Mouse (Mus musculus) megakaryocyte, embryonic 14.5 days (primary cell): ENCODE measurements around the gene Mamld1. TPM values are rescaled to one million over a fixed set of nuclear protein-coding genes. Genes with fewer than 3 reads are reported as not detected.

Experiments used
- H3K27me3 ChIP-seq: replicated peaks from 2 replicates; pipeline ENCODE3; 2012; ENCODE audit warnings: inconsistent platforms
- H3K36me3 ChIP-seq: replicated peaks from 2 replicates; pipeline ENCODE3; 2012; ENCODE audit warnings: low read length, inconsistent platforms, mixed read lengths
- H3K4me1 ChIP-seq: 2 replicates; pipeline ENCODE4 v1.6.1; 2012; ENCODE audit warnings: inconsistent platforms
- H3K4me3 ChIP-seq: replicated peaks from 2 replicates; pipeline ENCODE3; 2012; ENCODE audit warnings: moderate library complexity, mild to moderate bottlenecking, inconsistent platforms
- H3K9me3 ChIP-seq: 2 replicates; pipeline ENCODE4 v1.6.1; 2012; ENCODE audit warnings: inconsistent platforms
- FLI1 ChIP-seq: IDR thresholded peaks from 2 replicates; pipeline ENCODE4 v1.6.1; 2012; ENCODE audit warnings: low read length, inconsistent platforms, mixed read lengths
- GATA1 ChIP-seq: IDR thresholded peaks from 3 replicates; pipeline ENCODE4 v1.6.1; 2012; ENCODE audit warnings: mixed read lengths, low read length, inconsistent platforms, borderline replicate concordance
- polyA plus RNA-seq: library from polyadenylated mRNA; stranded (reverse); fragments of >175 nt; gene quantifications from 2 replicates; pipeline ENCODE4 v1.2.3, GENCODE M21; 2012; ENCODE audit warnings: low replicate concordance; ENCODE audit not compliant: insufficient read depth

The Mamld1 gene
- polyA plus RNA-seq, 1 experiment, result not detected

DNA sequence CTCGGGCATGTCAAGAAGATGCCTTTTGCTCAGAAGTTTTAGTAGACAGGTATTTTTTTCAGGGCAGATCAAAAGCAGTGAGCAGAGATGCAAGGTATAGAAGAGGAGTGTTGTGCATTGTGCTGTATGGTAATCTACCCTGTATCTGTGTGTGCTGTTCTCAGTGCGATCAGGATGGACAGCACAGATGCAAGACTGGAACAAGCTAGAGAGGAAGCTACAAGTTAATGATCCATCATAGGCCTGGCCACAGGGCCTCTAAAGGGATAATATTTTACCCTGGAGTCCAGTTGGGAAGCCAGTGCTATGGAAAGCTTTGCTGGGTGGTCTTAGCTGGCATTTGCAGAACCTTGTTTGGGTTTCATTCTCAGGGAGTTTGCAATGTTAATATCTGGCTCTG, 6.9 kb downstream of the Mamld1 start:
- TF ChIP-seq FLI1 (no peak), GATA1 (no peak)
- no peak overlapping the region for H3K4me3 ChIP-seq

DNA sequence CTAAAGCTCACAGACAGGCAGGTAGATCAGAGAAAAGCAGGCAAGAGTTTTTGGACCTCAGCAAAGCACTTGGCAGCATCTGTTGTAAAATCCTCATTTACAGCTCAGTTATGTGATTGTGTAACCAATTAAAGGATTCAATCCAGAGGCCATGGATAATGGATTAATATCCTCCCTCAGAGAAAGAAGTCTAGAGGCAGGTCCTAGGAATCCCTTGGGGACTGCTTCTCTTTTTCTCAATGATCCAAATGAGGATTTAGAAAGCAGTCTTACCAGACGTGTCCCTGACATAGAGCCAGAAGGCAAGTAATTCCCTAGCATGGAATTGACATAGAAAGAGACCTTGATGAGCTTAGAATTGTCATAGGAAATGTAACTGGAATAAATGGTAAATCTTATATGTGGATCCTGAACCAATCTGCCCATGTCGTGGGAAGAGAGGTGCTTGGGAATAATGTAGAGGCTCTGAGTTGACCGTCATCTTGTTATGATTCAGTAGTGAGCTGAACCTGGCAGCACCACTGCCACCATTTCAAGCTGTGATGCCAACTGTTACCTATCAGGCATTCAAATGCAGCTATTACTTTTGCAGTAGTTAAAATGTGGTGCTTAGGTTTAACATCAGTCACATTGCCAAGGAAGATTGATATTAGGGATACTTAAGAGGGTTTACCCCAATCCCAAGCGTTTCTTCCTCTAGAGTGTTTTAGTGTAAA, 35.2 kb downstream of the Mamld1 start:
- Histone ChIP-seq H3K36me3 (no peaks in the 10 kb centered on the region), H3K27me3 (peaks cover 17% of the 10 kb centered on the region), H3K4me1 (peaks cover 3% of the 10 kb centered on the region; the same call in 1 of the 2 replicates), H3K9me3 (no peaks in the 10 kb centered on the region), H3K4me3 (no peak overlapping the region)
- TF ChIP-seq FLI1 (no peak), GATA1 (no peak)

More for the DNA sequence above, 6.9 kb downstream of the Mamld1 start:
- H3K9me3 ChIP-seq, result no peaks in the 10 kb centered on the region
- H3K36me3 ChIP-seq, result no peaks in the 10 kb centered on the region
- H3K27me3 ChIP-seq, result peaks cover 30% of the 10 kb centered on the region
- H3K4me1 ChIP-seq, result peaks cover 9% of the 10 kb centered on the region

DNA sequence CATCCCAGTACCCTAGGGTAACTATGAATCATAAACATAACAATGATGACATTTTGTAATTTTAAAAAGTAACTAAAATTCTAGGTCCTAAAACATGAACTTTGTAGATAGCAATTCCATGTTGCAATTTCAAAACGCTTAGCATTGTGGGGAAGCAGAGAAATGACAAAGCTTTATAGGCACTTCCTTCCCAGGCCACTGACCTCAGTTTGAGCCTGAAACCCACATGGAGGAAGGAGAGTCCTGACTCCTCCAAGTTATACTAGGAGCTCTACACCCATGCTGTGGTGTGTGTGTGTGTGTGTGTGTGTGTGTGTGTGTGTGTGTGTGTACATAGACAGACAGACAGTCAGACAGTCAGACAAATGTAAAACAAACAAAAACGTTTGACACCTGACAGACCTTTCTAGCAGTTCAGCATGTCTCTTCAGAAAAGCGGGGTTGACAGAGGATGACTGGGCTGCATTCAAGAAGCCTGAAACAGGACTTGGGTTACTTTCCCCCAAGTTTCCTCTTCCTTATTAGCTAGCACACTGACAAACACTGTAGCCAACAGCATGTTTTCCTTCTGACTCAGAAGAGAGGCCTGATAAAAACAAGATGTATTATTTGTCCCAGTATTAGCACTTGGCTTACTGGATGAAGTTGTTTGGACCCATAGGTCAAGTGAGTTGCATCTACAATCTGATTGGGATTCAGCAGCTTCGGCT, 37.5 kb downstream of the Mamld1 start:
- H3K4me3 ChIP-seq, result no peak overlapping the region
- no peaks in the 10 kb centered on the region for H3K36me3 ChIP-seq
- H3K4me1 ChIP-seq, result peaks cover 3% of the 10 kb centered on the region; the same call in 1 of the 2 replicates
- TF ChIP-seq FLI1 (no peak), GATA1 (no peak)
- no peaks in the 10 kb centered on the region for H3K9me3 ChIP-seq
- H3K27me3 ChIP-seq, result peaks cover 19% of the 10 kb centered on the region

DNA sequence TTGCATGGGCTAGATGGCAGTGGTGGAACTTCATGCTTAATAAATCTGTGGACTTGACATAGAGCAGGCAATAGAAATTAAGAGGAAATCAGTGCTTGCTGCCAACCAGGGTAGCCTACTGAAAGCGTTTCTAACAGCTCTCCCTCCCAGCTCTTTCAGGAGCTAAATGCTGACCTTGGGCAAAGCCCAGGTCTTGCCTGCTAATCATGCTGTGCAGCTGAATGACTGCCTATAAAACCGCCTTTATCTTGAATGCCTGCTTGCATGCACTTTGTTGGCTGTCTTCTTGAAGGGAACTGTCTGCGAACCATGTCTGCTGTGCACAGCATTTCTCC, 38.0 kb downstream of the Mamld1 start:
- TF ChIP-seq FLI1 (no peak), GATA1 (no peak)
- H3K36me3 ChIP-seq, result no peaks in the 10 kb centered on the region
- no peak overlapping the region for H3K4me3 ChIP-seq
- H3K4me1 ChIP-seq, result peaks cover 3% of the 10 kb centered on the region; the same call in 1 of the 2 replicates
- no peaks in the 10 kb centered on the region for H3K9me3 ChIP-seq
- H3K27me3 ChIP-seq, result peaks cover 19% of the 10 kb centered on the region

DNA sequence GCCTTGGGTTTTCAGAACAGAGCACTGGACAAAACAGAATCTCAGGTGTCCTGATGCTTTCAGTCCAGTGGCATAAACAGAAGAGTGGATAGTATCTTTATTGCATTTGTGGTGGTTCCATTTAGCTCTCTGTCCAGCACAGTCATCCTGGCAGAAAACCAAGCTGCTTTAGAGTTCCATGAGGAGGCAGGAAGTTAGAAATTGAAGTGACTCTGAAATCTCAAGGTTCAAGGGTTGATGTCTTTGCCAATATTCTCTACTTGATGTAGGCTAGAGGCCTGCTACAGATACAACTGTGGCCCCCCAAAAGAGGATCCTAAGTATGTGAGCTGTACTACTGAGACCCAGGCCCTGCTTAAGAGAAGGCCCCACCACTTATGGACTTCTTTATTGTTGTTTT, 55.8 kb downstream of the Mamld1 start:
- no peaks in the 10 kb centered on the region for H3K36me3 ChIP-seq
- no peaks in the 10 kb centered on the region for H3K4me1 ChIP-seq
- no peak overlapping the region for H3K4me3 ChIP-seq
- no peak for TF ChIP-seq GATA1
- TF ChIP-seq FLI1, result no peak
- H3K9me3 ChIP-seq, result no peaks in the 10 kb centered on the region
- H3K27me3 ChIP-seq, result peaks cover 44% of the 10 kb centered on the region

DNA sequence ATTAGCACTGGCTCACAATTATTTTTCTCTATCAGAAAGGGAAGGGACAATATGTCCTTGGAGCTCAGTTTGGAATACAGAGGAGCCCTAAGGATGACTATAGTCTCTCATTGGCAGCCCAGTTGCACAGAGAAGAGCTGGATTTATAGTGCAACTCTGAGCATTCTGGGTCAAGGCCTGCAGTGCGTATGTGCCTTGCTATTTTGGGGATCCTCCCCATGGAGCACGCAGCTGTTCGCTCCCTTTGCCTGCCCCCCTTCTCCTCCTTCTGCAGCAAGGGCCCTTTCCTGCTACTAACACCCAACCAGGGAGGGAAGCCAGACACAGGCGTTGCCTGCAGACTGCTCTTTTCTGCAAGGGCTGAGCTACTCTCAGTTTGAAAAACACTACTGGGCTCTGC, 56.3 kb downstream of the Mamld1 start:
- H3K4me1 ChIP-seq, result no peaks in the 10 kb centered on the region
- H3K9me3 ChIP-seq, result no peaks in the 10 kb centered on the region
- H3K36me3 ChIP-seq, result no peaks in the 10 kb centered on the region
- no peak for TF ChIP-seq GATA1
- no peak for TF ChIP-seq FLI1
- H3K4me3 ChIP-seq, result no peak overlapping the region
- H3K27me3 ChIP-seq, result peaks cover 43% of the 10 kb centered on the region

DNA sequence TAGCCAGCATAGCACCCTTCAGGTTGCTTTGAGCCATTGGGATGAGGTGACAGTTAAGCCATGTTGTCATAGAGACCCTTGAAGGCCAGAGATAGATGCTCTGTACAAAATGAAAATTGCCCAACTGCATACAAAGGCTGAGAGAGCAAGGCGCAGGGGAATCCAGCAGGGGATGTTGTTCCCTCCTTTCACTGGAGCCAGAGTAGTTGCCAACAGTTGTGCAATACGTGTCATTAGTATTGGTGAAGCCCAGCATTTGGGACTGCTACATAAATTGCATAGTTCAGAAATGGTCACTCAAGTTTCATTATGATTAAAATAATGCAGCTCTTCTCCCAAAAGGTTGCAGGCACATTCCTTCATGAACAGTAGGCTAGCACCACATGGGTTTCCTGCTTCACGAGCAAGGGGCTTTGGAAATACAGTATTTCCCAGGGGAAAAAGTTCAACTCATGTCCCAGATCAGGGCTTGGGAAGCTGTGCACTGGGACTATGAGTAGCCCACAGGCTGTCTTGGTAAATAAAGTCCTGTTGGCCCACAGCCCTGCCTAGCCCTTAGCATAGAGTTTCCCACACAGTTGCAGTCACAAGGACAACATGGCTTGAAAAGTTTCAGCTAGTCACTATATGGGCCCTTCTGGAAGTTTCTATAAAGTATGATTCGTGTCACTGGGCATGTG, 58.1 kb downstream of the Mamld1 start:
- peaks cover 41% of the 10 kb centered on the region for H3K27me3 ChIP-seq
- no peak overlapping the region for H3K4me3 ChIP-seq
- H3K4me1 ChIP-seq, result no peaks in the 10 kb centered on the region
- TF ChIP-seq FLI1 (no peak), GATA1 (no peak)
- H3K36me3 ChIP-seq, result no peaks in the 10 kb centered on the region
- H3K9me3 ChIP-seq, result no peaks in the 10 kb centered on the region

DNA sequence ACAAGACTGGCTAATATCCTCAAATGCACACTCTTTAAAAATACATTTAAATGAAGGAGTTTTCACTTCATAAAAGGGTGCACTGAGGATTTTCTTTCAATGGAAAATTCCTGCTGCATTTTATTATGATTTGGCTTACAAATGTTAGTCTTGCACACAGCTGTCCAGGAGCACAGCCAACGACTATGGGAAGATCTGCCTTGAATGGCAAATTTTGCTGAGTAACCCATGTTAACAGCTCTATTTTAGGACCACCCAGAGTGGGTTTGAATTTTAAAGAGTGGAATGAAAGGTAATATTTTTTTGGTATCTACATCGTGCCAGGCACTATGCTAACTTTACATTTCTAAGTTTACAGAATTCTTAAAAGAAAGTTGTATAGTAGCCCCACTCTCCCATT, 60.3 kb downstream of the Mamld1 start:
- H3K9me3 ChIP-seq, result no peaks in the 10 kb centered on the region
- TF ChIP-seq GATA1 (no peak), FLI1 (no peak)
- H3K4me3 ChIP-seq, result no peak overlapping the region
- H3K36me3 ChIP-seq, result no peaks in the 10 kb centered on the region
- no peaks in the 10 kb centered on the region for H3K4me1 ChIP-seq
- peaks cover 40% of the 10 kb centered on the region for H3K27me3 ChIP-seq

DNA sequence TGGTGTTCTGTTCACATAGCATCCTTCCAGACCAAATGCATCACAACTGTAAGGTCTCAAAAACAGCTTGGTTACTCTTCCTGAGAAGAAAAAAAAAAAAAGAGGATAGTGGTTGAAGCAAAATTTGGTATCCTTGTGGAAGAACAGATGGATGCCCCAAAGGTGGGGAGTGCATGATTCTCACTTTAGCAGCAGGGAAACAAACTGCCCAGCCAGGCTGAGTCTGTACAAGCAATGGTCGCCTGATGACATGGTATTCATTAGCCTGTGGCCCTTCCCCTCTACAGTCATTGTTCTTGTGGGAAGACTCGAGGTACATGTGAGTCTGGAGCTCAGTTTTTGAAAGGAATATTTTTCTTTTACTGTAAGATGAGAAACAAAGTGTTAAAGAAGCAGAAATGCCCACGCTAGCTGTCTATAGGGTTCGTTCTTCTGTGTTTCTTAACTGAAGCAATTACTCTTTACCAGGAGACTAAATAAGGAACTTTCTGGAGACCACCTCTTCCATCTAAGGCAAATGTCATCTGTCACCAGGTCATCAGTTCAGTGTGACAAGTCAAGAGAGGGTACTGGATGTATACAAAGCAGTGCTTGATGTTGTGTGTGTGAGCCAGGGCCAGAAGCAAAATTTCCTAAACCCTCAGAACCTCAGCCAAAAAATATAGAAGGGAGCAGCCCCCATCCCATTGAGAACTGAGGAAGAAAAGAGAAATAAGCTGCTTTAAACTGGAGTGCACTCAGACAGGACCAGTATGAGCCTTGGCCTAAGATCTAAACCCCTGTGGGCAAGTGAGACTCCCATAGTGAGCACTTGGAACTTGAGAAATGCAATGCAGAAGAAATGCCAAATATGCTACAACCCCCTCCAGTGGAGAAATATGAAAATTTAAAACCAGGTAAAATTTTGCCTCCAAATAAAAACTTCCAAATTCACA, 72.6 kb downstream of the Mamld1 start:
- H3K4me1 ChIP-seq, result no peaks in the 10 kb centered on the region
- TF ChIP-seq FLI1 (no peak), GATA1 (no peak)
- no peak overlapping the region for H3K4me3 ChIP-seq
- peaks cover 52% of the 10 kb centered on the region for H3K27me3 ChIP-seq
- no peaks in the 10 kb centered on the region for H3K36me3 ChIP-seq
- no peaks in the 10 kb centered on the region for H3K9me3 ChIP-seq

DNA sequence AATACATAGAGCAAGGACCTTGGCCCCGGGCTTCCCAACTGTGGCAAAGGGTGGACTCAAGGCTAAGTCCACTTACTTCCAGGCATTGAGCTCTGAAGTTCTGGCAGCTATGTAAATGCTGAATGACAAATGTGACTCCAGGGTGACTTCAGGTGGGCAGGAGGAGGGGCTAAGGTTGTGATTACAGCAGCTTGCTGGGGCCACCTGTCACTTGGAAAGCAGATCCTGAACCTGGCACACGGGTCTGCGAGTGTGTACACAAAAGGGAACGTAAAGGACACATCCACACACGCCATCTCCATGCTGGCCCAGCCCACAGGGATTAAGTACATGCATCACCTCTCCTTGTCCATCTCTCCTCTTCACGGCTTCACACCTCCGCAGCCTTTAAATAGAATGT, 75.0 kb downstream of the Mamld1 start:
- Histone ChIP-seq H3K27me3 (peaks cover 35% of the 10 kb centered on the region), H3K4me3 (no peak overlapping the region), H3K36me3 (no peaks in the 10 kb centered on the region), H3K9me3 (no peaks in the 10 kb centered on the region), H3K4me1 (no peaks in the 10 kb centered on the region)
- TF ChIP-seq GATA1, result no peak
- no peak for TF ChIP-seq FLI1
